Mouse (Mus musculus) spleen, adult 12 weeks (tissue): ENCODE measurements around the gene Ebf3.

Experiments
- DNase-seq: peaks from one replicate; pipeline ENCODE4 v3.0.0; 2022; ENCODE audit warnings: low spot score

Gene Ebf3

DNA sequence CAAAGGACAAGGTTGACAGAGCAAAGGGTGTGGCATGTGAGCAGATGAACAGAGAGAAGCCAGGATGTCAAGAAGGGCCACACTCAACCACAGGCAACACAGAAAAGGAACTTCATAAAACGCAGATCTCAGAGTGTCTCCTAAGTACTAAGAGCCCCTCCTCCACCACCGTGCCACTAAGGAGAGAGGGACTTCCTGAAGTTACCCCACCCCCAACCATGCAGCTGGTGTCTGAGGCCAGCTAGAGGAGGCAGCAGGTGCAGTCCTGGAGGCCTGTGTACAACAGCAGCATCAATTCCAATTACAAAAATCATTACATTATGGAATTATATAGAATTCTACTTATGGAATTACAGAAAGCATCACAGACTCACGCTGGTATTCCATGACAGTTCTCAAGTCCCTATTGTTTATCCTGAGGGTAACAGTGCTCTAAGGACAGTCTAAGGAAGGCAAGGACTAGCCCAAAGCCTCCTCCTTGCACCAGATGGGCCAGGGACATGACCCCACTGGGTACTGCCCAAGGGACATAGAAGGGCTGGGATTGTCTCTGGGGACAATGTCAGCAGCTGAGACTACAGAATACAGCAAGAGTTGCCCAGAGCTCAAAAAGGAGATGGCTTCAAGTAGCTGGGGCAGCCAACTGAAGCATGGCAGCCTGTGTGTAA is 24.8 kb downstream of the Ebf3 start:
- DNase-seq, result no peak

DNA sequence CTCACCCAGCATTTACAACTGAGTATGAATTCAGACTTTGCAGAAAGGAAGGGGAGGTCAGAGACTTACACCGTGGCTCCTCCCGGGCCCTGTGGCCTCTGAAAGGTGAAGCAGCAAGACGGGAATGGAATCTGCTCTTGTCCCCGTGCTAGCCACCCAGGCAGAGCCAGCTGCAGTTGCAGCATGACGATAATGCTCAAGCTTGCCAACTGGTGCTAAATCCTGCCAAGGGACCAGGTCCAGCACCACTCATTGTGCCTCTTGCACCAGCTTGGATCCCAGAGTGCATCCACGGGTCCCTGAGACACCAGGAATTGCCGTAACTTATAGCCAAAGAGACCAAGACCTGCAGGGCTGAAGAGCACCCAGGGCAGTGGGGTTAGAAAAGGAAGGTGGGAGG is 36.1 kb downstream of the Ebf3 start:
- no peak for DNase-seq

DNA sequence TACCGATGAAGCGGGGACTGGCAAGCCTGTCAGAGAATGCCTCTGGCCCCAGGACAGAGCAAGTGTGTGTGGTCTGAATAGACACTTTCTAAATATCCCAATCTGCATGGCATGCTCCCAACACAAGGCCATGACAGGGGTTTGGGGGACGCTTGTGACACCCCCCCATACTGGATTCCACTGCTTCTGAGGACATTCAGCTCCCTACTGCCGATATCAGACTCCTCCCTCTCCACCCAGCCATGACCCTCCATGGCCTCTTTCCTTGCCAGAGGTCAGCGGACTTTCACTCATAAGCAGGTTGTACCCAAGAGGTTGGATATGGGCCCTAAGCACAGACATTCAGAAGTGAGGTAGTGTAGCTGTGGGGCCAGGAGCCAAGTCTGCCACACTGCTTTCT is 36.5 kb downstream of the Ebf3 start:
- DNase-seq, result no peak

DNA sequence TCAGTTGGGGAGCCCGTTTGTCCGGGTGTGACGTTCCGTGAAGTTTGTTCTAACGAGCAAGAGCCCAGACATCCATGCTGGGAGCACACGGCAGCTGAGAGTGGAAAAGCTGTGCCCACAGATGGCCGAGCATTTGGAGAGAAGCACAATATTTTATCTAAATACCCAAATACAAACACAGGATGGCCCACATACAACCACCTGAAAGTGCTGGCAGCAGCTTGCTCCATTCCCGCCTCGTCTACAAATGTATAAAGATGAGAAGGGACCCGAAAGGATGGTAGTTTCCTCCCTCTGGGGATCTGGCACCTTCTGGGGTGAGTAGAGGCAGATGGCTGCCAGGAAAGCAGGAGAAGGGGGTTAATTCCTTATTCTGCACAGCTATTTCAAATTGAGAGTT is 42.0 kb downstream of the Ebf3 start:
- no peak for DNase-seq

DNA sequence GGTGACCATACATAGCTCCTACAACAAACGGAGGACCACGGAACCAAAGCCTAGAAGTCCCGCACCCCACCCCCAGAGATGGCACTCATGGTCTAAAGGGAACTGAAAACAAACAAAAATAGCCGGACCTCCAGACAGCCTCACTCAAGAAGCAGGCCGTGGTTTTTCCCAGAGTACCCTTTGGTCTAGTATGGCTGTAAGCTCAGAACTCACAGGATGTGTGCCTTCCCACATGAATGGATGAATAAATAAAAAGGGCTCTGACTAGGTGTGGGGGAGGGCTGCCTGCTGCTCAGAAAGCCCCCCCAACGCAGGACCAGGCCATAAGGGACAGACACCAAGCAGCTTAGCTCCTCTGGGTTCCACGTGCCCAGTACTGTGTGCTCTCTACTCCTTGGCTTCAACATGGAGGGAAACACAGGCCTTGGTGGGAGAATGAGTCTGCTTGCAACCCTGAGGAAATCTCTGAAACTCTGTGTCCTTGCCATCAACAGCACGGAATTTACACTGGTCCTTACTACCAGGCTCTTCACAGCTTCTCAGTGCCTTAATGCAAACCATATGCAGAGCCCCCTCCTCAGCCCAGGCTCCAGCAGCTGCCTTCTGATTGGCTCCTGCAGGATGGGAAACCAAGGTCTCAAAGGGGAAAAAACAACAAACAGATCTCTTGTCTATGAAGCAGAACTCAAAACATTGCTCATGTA is 45.6 kb downstream of the Ebf3 start:
- DNase-seq, result no peak

DNA sequence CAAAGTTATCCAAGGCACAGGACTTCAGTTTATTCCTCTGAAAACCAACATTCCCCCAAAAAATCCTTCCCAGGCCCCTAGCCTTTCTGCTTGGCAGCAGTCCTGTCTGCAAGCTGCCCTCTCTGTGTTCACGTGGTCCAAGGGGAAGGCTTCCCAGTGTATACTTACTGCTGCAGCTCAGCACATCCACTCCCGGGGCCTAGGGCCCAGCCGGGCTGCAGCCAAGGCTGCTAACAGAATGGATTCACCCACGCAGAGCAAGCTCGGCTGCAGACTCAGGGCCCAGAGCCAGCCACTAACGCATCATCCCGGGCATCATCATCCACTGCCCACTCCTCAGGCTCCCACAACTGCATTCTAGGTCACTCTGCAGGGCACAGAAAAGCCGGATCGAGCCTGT is 46.8 kb downstream of the Ebf3 start:
- DNase-seq, result no peak

DNA sequence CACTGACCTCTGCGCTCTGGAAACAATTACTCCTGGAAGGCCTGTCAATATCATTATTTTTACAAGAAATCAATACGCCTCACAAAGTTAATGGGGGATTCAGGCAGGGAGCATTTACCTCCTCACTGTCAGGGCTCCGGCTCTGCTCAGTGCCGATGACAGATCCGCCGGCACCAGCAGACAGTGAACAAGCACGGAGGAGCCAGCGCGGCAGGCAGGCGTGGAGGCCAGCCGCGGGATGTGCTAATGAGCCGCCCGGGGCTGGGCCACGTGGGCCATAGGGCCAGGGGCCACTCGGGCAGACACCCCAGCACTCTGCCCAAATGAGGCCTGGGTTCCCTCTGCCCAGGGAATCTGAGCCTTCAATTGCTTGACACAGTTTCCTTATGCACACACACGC is 47.7 kb downstream of the Ebf3 start:
- DNase-seq, result no peak

DNA sequence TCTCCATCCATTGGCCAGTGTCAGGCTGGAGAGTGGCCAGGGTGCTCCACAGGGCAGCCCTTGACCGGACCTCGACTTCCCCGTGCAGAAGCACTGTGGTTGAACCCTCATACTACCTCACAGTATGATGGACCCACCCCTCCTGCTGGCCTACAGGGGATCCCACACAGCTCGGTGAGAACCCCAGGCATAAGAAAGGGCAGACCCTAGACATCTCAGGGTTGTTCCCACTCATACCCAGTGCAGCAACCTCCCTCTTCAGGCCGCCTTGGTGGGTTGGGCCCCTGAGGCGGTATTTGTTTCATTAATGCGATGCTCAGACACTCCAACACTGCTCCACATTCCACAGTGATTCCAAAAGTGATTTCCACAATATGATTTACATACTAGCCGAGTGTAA is 51.9 kb downstream of the Ebf3 start:
- DNase-seq, result no peak

DNA sequence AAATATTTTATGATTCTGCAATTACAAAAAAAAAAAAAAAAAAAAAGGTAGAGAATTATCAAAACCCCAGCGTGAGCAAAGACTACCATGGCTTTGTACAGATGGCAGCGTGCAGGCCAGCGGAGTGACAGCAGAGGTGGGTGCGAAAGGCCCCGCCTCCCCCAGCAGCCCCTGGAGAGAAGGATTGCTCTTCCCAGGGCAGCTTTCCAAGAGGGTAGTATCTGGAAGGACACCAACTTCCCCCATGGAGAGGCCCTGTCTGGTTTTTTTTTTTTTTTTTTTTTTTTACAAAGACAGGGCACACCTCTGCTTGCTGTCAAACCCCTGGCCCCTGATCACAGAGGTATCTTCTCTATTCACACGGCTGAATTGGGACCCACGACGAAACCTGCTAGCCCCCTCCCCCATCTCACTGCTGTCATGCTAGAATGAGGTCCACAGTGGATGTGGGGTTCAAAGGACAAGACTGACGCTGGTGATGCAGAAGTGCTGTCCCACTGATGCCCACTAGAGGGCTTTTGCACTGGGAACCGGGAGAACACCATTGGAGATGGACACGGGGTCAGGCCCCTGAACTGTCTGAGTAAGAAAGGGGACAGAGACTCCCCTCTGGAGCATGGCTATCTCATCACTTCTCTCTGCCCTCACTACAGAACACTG is 67.9 kb downstream of the Ebf3 start:
- DNase-seq, result no peak

DNA sequence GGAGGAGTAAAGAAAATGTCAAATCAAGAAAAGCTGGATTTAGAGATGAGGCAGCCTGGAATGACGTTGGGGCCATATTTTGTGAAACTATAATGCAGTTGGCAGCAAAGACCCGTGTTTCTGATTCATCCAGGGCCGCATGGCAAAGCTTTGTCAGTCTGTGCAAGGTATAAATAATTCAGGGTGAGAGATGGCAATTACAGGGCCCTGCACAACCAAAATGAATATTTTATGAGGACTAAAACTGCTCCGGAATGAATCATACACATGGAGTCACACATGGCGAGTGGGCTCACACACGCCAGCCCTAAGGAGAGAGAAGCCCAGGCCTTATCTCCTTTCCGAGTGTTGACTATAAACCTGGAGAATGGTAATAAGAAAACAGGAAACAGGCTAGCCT is 69.4 kb downstream of the Ebf3 start:
- DNase-seq, result no peak

DNA sequence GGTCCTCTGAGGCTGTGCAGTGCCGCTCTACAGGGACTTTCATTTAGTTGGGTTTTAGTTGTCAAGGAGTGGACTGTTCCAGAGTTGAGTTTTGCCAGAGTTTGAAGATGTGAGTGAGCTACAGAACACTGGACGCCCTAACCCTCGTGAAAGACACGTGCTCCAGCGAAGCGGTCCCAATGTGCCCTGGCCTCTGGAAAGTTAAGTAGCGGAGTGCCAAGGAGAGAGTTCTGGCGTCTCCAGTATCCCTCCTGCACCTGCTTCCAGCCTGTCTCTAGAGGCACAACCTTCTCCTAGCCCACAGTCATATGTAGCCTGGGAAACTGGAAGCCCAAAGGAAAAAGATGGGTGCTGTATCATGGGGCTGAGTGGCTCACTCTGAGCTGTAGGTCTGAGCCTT is 73.8 kb downstream of the Ebf3 start:
- DNase-seq, result no peak

DNA sequence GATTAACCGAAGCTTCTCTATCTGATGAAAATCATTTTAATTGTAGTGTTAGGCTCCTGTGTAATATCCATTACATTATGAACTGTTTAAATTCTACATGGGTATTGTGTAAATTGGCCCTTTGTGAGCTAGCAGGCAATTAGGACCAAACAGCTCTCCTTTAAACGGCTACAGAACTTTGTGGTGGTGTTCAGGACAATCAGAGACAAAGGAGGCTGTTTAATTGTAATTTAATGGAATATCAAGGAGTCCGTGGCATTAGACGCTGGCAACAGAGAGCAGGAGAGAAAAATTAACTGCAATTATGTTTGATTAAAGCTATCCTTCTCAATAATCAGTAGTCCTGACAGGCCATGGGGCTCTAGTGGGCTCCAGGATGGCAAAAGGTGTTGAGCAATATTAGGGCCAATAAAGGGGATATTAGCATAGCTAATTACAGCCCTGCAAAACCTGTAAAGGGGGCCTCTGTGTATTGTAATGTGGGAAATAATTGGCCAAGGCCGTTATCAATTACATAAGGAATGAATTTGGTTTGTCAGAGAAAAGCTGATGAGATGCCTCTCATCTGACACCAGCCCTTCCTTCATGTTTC is 74.6 kb downstream of the Ebf3 start:
- DNase-seq, result no peak

DNA sequence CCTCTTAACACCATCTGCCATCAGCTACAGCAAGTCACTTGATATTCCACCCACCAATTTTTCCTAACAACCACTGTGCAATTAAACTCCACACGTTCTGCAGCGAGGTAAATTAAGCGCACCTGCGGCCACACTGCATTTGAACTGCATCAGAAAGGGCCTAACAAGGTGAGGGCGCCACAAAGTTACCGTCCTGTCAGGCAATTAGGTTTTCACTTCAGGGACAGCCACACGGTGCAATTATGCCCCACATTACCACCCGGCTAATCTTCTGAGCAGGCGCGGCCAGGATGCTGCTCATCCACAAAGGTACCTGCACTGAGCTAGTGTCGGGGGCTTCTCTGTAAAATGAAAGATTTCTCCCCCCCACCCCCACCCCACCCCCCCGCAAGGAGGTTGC is 76.8 kb downstream of the Ebf3 start:
- DNase-seq, result no peak

DNA sequence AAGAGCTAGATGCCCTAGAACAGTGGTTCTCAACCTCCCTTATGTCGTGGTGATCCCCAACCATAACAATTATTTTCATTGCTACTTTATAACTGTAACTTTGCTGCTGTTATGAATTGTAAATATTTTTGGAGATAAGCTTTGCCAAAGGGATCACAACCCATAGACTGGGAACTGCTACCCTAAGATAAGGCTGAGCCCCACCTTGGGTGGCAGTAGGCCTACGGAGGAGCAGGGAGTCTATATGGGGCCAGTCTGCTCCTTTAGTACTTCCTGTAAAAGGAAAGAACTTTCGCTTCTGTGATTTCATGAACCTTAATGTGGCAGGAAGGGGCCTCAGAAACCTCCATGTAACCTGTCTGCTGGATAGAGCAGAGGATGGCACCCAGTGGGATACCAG is 90.4 kb downstream of the Ebf3 start:
- DNase-seq, result no peak

DNA sequence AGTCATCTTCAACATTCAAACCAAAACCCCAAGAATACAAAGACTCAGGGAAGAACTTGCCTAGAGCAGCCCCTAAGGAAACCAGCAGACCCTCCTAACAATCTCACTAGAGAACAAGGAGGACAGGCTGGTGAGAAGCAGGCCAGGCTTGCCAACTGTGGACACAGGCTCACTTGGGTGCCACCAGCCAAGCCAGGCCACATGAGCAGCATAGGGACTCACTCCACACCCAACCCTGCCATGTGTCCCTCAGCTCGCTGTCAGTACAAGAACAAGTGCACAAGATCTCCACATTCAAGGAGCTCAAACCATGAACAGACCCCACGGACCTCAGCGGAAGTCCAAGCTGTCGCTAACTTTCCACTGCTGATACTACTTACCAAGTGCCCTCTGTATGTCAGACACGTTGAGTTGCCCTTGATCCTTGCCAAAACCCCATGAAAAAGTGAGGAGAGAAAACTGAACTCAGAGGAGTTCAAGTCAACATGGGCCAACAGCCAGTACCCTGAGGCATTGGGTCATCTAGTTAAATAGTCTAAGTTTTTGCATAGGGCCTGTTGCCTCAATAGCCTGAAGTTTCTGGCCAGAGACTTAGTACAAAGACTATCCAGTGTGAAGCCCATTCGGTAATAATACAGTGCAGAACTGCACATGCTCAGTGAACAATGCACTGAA is 91.3 kb downstream of the Ebf3 start:
- DNase-seq, result no peak

DNA sequence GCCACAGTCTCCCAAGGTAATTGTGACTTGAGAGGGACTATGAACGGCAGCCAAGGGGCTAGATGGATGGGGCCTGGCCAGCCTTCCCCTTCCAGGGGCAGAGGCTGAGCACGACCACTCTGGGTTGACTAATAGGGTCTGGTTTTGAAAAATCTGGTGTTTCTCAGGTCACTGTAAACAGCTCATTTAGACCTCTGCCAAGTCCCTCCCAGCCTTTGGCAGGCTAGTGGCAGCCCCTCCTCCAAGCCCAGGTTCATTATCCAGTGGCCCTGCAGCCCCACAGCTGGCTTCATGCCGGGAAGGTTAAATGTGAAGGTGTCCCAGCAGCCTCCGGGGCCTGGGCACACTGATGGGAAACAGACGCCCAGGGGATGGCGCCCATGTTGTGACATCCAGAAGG is 92.6 kb downstream of the Ebf3 start:
- no peak for DNase-seq

DNA sequence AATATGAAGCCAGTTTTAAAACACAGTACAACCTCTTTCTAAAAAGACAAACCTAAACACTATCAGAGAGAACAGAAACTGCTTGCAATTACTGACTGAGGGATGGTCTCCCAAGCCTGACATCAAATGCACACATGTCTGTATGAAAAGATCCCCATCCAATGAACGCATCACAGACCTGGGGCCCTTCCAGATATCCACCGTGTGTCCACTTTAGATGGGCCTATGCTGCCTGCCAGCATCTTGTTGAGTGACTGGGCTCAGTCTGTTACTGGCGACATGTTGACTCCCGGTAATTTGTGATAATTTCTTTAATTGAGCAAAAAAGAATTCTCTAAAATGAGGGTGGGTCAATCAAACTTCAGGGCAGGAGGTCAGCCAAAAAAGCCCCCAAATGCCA is 93.8 kb downstream of the Ebf3 start:
- DNase-seq, result no peak

DNA sequence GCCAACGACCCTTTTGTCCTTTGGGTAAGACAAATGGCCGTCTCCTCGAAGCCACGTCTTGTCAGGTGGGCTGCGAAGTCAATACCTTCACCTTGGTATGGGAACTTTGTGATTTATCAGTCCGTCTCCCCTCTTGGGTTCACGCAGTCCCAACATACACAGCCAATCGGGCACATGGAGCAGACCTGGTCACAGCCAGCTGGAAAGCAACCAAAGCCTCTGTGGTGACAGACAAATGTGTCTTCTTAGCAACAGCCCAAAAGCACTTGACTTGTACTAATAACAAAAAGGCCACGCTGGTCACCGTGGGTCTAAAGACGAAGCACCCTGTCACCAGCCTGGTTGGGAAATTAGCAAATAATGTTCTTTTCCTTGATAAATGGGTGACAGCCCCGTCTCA is 95.5 kb downstream of the Ebf3 start:
- DNase-seq, result no peak

DNA sequence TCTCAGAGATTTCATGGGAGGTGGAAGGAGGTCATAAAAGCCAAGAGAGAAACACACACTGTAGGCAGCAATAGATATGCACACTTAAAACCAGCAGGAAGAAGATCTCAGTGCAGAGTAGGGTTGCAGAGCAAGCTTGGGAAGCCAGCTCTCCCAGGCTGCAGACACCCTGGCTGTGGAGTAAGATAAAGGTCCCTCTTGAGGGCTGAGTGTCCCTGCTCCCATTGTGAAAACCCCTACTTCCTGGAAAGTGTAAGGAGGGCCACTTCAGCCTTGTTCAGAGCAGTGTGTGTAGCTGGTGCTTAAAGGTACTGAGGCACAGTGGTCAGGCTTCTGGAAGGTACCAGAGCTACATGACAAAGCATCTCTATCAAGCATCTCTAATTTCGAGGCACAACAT is 100.8 kb downstream of the Ebf3 start:
- no peak for DNase-seq

DNA sequence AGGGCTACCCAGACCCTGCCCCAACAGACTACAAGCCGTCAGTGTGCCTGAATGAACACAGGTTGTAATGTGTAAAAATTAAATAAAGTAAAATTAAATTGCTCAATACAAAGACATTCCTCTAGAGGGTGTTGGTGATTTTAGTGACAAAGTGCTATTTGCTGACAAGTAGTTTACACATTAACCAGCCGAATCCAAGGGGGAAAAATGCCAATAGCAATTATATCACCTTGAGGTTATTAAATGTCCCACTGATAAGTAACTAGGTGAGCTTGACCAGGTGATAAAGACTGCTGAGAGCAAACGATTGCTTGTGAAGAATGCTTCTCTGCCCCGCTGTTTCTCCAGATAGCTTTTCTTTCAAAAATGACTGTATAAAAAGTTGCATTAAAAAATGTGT is 102.9 kb downstream of the Ebf3 start:
- no peak for DNase-seq

DNA sequence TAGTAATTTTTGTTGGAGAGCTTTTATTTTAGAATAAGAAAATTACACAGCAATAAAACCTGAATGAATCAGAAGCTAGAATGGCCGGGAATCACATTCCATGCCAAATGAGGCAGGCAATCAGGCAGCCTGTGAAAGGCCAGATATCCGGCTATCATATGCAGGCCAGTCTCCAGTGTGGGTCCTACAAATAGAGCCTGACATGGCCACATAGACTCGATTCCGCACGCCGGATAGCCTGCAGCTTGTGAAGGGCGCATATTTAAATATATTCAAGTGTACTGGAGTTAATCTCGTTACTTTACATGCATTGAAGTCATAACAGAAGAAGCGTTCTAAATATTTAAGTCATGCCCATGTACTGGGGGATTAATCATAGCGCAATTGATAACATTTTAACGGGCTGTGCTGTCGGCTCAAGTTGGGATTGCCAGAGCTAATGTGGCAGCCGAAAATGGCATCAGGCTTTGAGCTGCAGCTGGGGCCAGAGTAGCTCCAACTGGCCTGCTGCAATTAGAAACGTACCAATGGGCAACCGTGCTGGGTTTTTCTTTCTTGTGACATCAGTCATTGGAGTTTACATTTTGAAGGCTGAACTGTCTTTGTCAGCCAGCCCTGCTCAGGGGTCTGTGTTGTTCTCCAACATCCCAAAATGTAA is 104.4 kb downstream of the Ebf3 start:
- no peak for DNase-seq

DNA sequence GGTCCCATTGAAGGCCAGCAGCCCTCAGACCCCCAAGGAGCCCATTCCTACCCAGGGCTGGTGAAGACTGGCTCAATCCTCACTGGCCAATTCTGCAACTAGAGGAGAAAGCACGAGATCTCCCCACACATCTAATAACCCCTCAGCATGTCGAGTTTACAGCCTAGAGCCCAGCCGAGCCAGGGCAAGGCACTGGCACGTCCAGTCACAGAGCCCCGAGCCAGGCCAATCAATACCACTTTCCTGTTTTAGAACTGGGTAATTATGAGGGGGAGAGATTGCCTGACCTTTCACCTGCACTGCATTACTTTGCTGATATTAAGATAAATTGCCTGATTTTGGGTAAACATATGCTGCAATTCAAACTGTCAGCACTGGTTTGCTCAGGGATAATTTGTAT is 105.7 kb downstream of the Ebf3 start:
- DNase-seq, result no peak
